Mouse (Mus musculus) C2C12 (cell line): ENCODE results near the gene Ets1.

ENCODE experiments used
- CTCF ChIP-seq: IDR thresholded peaks from one replicate; pipeline ENCODE4 v1.5.1; 2011; ENCODE audit not compliant: control insufficient read depth, insufficient read depth, insufficient read length
- MAX ChIP-seq: IDR thresholded peaks from one replicate; pipeline ENCODE4 v1.6.1; 2011; ENCODE audit warnings: mild to moderate bottlenecking, control low read depth

GRCm38 (mm10) chr9:32650738-32651137 is 14.7 kb downstream of the Ets1 start:
- TF ChIP-seq CTCF = no peak
- no peak for TF ChIP-seq MAX
